Mouse (Mus musculus) brain, adult 2 months (tissue): ENCODE measurements around the gene Cdh7.
A peak's percentile ranks its signal among the peaks of the same experiment; 100 is the strongest.
"Not testable (repeated sequence)": the region's sequence is repeated elsewhere in the genome, so short reads cannot be mapped to it uniquely, and the experiment has no call there.

Experiments used
- DNase-seq: peaks from one replicate; pipeline ENCODE4 v3.0.0; 2011; ENCODE audit warnings: low read depth, low spot score

The Cdh7 gene

GRCm38 (mm10) chr1:109982064-109982808, at the start of gene Cdh7:
Gene Cdh7 (plus strand): TSS chr1:109982431.
- peak; percentile 93 for DNase-seq

- DNase-seq, result peak; percentile 98
Measured at GRCm38 (mm10) chr1:109932674-109933073, 49.6 kb upstream of the Cdh7 start.

- DNase-seq, result peak; percentile 97
Measured at GRCm38 (mm10) chr1:109948571-109948970, 33.7 kb upstream of the Cdh7 start.

GRCm38 (mm10) chr1:109971721-109972425, 10.4 kb upstream of the Cdh7 start:
- DNase-seq, result no peak

GRCm38 (mm10) chr1:109972426-109973015, 9.7 kb upstream of the Cdh7 start:
- DNase-seq, result no peak

- peak; percentile 89 for DNase-seq
Measured at GRCm38 (mm10) chr1:109982809-109983536, 742 bp downstream of the Cdh7 start.

GRCm38 (mm10) chr1:109983537-109983912, 1.3 kb downstream of the Cdh7 start:
- peak; percentile 87 for DNase-seq

GRCm38 (mm10) chr1:109984776-109985175, 2.5 kb downstream of the Cdh7 start:
- peak; percentile 53 for DNase-seq

- peak; percentile 96 for DNase-seq
Measured at GRCm38 (mm10) chr1:109985468-109985867, 3.2 kb downstream of the Cdh7 start.

- DNase-seq, result no peak
Measured at GRCm38 (mm10) chr1:109989541-109989940, 7.3 kb downstream of the Cdh7 start.

GRCm38 (mm10) chr1:109993906-109994305, 11.7 kb downstream of the Cdh7 start:
- DNase-seq, result peak; percentile 88

GRCm38 (mm10) chr1:110004451-110004850, 22.2 kb downstream of the Cdh7 start:
- DNase-seq, result peak; percentile 80

GRCm38 (mm10) chr1:110005038-110005437, 22.8 kb downstream of the Cdh7 start:
- peak; percentile 50 for DNase-seq

GRCm38 (mm10) chr1:110012153-110012552, 29.9 kb downstream of the Cdh7 start:
- peak; percentile 68 for DNase-seq

- DNase-seq, result no peak
Measured at GRCm38 (mm10) chr1:110056317-110056716, 74.1 kb downstream of the Cdh7 start.

- DNase-seq, result peak; percentile 78
Measured at GRCm38 (mm10) chr1:110067405-110067804, 85.2 kb downstream of the Cdh7 start.

- peak; percentile 74 for DNase-seq
Measured at GRCm38 (mm10) chr1:110078471-110078870, 96.2 kb downstream of the Cdh7 start.

- DNase-seq, result peak; percentile 10
Measured at GRCm38 (mm10) chr1:110118071-110118470, 135.8 kb downstream of the Cdh7 start.

- DNase-seq, result no peak
Measured at GRCm38 (mm10) chr1:110118862-110119261, 136.6 kb downstream of the Cdh7 start.

- DNase-seq, result not testable (repeated sequence)
Measured at GRCm38 (mm10) chr1:110171459-110171858, 189.2 kb downstream of the Cdh7 start.
